Mouse (Mus musculus) E14TG2a.4 (cell line): ENCODE measurements at regions not wholly inside any gene's neighbourhood (a gene's known extent, or its start where the extent isn't known, plus 50 kb on each side); places are given as distances from the start of the nearest gene placed in this dataset.

Experiments used
- CTCF ChIP-seq: conservative IDR thresholded peaks from 2 replicates; pipeline ENCODE4 v1.5.1; 2014; ENCODE audit warnings: low read length
- POU5F1 ChIP-seq: IDR thresholded peaks from 2 replicates; pipeline ENCODE4 v1.6.1; 2014; ENCODE audit warnings: low read length, borderline replicate concordance

DNA sequence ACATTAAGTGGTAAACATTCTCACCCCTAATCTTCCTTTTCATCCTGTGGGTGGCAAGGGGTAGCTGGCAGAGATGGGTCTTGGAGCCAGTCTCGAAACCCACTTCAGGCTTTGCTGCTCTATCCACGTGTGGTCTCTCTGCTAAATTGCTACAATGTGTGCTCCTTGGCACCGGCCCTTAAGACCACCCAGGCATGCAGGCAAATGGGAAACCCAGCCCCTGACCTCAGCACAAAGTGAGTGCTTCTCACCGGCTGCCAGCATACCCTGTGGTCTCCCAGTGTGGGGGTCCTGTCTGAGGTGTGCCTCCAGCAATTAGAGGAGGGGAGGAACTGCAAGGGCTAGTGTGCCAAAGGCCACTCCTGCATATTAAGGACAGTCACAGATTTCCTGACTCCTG lies 238.5 kb upstream of the Gm21798 start:
- TF ChIP-seq POU5F1 (no peak), CTCF (no peak)
